Mouse (Mus musculus) heart, postnatal 0 days (tissue): ENCODE measurements around the gene Cgref1.
A peak's percentile ranks its signal among the peaks of the same experiment; 100 is the strongest.

Source experiments
- CTCF ChIP-seq: IDR thresholded peaks from 2 replicates; pipeline ENCODE4 v1.5.1; 2016; ENCODE audit warnings: antibody characterized with exemption, control low read depth, low read depth
- EP300 ChIP-seq: IDR thresholded peaks from 2 replicates; pipeline ENCODE4 v1.6.1; 2016; ENCODE audit warnings: antibody characterized with exemption, low read depth

GRCm38 (mm10) chr5:30943004-30943403 is 2.4 kb downstream of the Cgref1 start:
- TF ChIP-seq CTCF: peak; percentile 30; the same call in 1 of the 2 replicates
- TF ChIP-seq EP300: no peak
